Mouse (Mus musculus): ENCODE results near the gene 2700049A03Rik.

The 2700049A03Rik gene

DNA sequence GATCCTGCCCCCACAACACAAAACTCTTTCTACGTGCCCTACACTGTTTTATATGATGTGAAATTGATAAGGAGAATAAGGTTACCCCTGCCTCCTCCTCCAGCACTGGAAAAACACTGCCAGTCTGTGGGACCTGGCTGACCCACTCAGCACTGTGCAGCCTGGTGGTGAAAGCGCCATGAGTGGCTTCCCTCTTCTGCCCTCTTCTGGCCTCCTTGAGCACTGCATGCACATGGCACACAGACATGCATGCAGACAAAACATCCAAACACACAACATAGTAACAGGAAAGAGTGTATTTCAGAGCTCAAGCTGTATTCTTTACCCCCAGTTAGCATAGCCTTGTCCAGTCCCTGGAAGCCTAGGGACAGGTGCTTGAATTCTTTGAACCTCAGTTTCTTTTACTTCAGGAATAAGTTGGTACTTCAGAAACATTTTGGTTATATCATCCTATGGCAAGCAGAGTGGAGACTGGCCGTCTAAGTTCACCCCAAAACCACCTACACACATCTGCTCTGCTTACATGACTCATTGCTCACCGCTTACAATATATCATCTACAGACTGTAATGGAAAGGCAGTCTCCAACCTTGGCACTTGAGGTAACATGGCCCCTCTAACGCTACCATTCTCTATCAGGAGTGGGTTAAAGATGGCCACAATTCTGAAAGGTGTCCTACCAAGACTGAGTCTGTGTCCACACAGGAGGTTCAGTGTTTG is 138.0 kb downstream of the 2700049A03Rik start:
- no peak for DNase-seq

DNA sequence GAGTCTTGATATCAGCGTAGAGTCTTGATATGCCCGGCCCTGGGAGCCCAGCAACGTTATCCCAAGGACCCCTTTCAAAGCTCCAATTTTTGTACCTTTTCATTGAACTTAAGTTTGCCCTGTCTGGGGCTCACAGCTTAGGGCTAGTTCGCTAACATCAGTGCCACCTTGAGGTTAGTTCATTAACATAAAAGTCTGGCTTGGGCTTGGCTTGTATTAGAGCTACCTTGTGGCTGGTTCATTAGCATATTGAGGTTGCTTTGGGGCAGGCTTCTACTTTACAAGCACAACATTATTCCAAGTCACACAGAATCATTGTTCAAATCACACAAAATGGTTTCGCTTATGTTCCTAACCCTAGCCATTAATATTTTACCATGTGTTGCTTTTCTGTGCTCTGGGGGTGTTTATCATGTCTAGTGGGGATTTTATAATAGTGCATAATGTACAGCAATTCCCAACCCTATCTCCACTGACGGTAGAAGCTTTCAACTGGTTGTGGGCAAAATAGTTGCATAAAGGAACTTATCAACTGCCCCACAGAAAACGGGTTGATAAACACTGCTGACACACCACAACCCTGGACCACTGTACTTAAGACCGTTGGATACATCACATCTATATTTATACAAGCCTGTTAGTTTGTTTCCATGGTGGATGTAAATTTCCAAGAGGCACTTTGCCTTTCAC is 139.4 kb downstream of the 2700049A03Rik start:
- DNase-seq: no peak

GRCm38 (mm10) chr12:71279521-71280262 is 143.0 kb downstream of the 2700049A03Rik start:
- DNase-seq: no peak

DNA sequence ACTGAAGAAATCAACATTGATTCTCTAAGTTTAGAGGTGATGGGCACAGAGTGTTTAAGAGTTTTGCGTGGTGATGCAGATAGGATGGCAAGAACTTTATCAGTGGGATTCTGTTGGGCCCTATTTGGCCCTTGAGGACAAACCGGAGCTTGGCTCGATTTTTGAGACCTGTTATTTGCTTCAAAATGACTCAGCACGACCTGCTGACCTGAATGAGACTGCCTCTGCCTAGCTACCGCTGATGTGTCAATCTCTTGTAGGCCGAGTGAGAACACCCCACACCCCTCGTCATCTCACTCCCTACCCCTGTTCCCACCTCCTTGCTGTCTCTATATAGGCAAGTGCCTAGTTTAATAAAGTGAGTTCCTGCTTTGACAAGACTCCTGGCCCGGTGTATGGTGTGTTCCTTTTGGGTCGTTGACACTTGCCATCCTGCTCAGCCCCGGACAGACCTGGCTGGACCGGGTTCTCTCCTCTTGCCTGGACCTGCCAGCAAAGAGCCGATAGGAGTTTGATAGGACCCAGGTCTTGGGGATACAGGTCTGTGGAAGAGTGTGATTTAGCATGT is 144.6 kb downstream of the 2700049A03Rik start:
- no peak for DNase-seq

GRCm38 (mm10) chr12:71285399-71285798 is 148.8 kb downstream of the 2700049A03Rik start:
- no peak for DNase-seq

DNA sequence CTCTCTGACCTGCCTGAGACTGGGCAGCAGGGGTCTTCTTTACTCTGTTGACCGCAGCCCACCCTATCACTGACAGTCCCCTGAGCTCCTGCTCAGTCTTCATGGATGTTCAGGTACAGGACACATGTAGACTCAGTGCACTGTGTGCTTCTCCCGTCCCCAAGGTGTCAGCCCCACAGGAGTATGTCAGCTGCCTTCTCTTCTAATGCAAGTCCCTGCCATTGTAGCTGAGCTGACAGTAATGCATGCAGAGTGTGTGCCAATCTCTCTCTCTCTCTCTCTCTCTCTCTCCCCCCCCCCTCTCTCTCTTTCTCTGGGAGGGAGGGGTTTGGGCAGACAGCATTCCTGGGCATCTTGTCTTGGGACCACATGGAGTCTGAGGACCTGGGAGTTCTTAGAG is 153.8 kb downstream of the 2700049A03Rik start:
- no peak for DNase-seq
